Mouse (Mus musculus) thymus, adult 2 months (tissue): ENCODE measurements at regions not wholly inside any gene's neighbourhood (a gene's known extent, or its start where the extent isn't known, plus 50 kb on each side); places are given as distances from the start of the nearest gene placed in this dataset.

ENCODE experiments used
- CTCF ChIP-seq: fragments of 200-500 bp; IDR thresholded peaks from 2 replicates; pipeline ENCODE4 v1.5.1; 2012; ENCODE audit warnings: mild to moderate bottlenecking, control low read depth, low read length, moderate library complexity, borderline replicate concordance; ENCODE audit not compliant: control insufficient read depth, poor library complexity, insufficient read depth; ENCODE audit errors: extremely low read depth
- POLR2A ChIP-seq: fragments of 200-500 bp; IDR thresholded peaks from 2 replicates; pipeline ENCODE4 v1.6.1; 2012; ENCODE audit warnings: mild to moderate bottlenecking, low read length, control low read depth, moderate library complexity; ENCODE audit not compliant: control insufficient read depth, poor library complexity, insufficient read depth; ENCODE audit errors: extremely low read depth

DNA sequence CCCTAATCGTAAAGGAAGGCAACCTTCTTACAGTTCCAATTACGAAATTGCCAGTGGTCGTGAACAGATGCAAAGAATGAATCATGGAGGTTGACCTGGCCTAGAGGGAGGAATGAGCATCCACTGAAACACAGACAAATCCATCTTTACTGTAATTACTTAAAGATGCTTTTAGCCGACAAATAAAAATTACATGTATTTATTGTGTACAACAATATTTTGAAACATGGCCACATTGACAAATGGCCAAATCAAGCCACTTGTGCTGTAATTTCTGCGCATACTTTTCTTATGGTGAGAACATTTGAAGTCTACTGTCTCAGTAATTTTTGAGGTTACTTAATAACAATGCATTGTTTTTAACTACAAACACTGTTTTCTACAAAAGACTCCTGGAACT lies 360.7 kb downstream of the Lpin1 start:
- no peak for TF ChIP-seq CTCF
- TF ChIP-seq POLR2A = no peak
